Mouse (Mus musculus): ENCODE data around the gene Prr12. TPM values are rescaled to one million over a fixed set of nuclear protein-coding genes. Genes with fewer than 3 reads are reported as not detected.

The Prr12 gene
- polyA plus RNA-seq, 1 experiment from 2014 or later: 15.0 TPM

DNA sequence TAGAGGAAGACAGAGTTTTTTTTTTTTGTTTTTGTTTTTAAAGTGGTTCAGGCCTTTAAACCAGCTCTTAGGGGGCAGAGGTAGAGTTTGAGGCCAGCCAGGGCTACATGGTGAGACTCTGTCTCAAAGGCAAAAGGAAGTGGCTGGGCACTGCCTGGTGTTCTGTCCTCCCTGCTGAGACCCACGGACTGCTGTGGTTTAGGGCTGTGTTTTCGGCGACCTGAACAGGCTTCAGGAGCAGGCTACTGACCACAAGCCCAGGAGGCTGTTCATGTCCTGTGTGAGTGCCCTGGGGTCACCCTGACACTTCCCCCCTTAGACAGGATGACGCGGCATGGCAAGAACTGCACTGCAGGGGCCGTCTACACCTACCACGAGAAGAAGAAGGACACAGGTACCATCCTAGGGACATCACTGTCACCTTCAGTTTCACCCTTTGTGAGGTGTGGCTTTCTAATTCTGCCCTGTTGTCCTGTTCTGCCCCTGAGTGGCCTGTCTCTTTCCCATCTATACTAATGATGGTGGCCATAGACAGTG is 20.6 kb upstream of the Prr12 start:
- Histone ChIP-seq H3K36me3 (ENCODE audit: control insufficient read depth, insufficient read depth, low read length) (peaks cover 45% of the 10 kb centered on the region), H3K9me3 (ENCODE audit: control insufficient read depth, low read length) (no peaks in the 10 kb centered on the region), H3K4me3 (ENCODE audit: low read depth, low read length) (no peak overlapping the region), H3K27ac (ENCODE audit: low read depth) (no peak overlapping the region), H3K9ac (ENCODE audit: low read length) (no peak overlapping the region), H3K4me2 (ENCODE audit: low read length) (no peak overlapping the region), H3K27me3 (replicated peaks; ENCODE audit: control insufficient read depth, insufficient read depth, low read length) (no peaks in the 10 kb centered on the region), H3K4me1 (replicated peaks; ENCODE audit: control insufficient read depth, insufficient read depth, low read length) (no peaks in the 10 kb centered on the region)
- ATAC-seq (replicated peaks; ENCODE audit: low FRiP score, low TSS enrichment, low read depth): no peak
- WGBS: 83% methylated on average over 7 of the region's 7 CpGs
- DNase-seq (ENCODE audit: low spot score): no peak

DNA sequence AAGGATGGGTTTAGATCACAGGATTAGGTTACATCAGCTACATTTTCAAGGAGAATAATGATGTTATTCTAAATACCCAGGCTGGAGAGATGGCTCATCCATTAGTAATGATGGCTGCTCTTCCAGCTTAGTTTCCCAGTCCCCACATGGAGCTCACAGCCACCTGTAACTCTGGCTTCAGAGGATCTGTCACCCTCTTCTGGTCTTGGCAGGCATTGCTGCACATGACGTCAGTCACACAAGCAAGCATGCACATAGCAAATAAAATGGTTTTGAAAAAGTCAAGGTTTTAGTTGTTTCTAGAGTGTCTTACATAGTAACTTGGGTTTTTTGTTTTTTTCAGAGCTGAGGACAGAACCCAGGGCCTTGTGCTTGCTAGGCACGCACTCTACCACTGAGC is 19.5 kb upstream of the Prr12 start:
- DNase-seq (ENCODE audit: low spot score) (no peak), ATAC-seq (replicated peaks; ENCODE audit: low FRiP score, low TSS enrichment, low read depth) (no peak)
- Histone ChIP-seq H3K27me3 (replicated peaks; ENCODE audit: control insufficient read depth, insufficient read depth, low read length) (no peaks in the 10 kb centered on the region), H3K9ac (ENCODE audit: low read length) (no peak overlapping the region), H3K4me3 (ENCODE audit: low read depth, low read length) (no peak overlapping the region), H3K36me3 (ENCODE audit: control insufficient read depth, insufficient read depth, low read length) (peaks cover 38% of the 10 kb centered on the region), H3K4me2 (ENCODE audit: low read length) (no peak overlapping the region), H3K4me1 (replicated peaks; ENCODE audit: control insufficient read depth, insufficient read depth, low read length) (no peaks in the 10 kb centered on the region), H3K9me3 (ENCODE audit: control insufficient read depth, low read length) (no peaks in the 10 kb centered on the region), H3K27ac (ENCODE audit: low read depth) (no peak overlapping the region)
- WGBS: 88% methylated on average over 2 of the region's 2 CpGs

DNA sequence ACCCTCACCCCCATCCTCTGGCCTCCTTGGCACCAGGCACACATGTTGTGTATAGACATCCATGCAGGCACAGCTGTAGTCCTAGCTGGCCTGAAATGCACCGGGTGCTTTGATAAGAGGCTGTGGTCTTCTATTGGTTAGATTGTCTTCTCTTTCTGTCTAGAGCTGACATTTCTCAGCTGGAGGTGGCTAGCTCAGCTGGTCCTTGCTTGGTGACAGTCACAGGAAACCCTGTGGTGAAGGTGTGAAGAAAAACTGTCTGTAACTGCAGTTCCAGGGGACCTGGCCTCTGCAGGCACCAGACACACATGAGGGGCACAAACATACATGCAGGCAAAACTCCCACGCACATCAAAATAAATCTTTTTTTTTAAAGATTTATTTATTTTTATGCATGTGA is 17.0 kb upstream of the Prr12 start:
- no peak for ATAC-seq (replicated peaks; ENCODE audit: low FRiP score, low TSS enrichment, low read depth)
- 89% methylated on average over 2 of the region's 2 CpGs for WGBS

DNA sequence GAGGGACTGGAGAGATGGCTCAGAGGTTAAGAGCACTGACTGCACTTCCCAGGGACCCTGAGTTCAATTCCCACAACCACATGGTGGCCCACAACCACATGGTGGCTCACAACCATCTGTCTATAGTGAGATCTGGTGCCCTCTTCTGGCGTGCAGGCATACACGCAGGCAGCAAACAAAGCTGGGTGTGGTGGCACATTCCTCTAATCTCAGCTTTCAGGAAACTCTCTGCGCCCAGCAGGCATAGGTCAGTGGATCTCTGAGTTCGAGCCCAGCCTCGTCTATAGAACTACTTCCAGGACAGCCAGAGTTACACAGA is 15.3 kb upstream of the Prr12 start:
- WGBS: 35% methylated on average over 5 of the region's 5 CpGs
- Histone ChIP-seq H3K9ac (ENCODE audit: low read length) (no peak overlapping the region), H3K36me3 (ENCODE audit: control insufficient read depth, insufficient read depth, low read length) (no peaks in the 10 kb centered on the region), H3K27ac (ENCODE audit: low read depth) (no peak overlapping the region), H3K27me3 (replicated peaks; ENCODE audit: control insufficient read depth, insufficient read depth, low read length) (no peaks in the 10 kb centered on the region), H3K4me1 (replicated peaks; ENCODE audit: control insufficient read depth, insufficient read depth, low read length) (peaks cover 7% of the 10 kb centered on the region; the same call in 1 of the 2 replicates), H3K4me3 (ENCODE audit: low read depth, low read length) (no peak overlapping the region), H3K4me2 (ENCODE audit: low read length) (no peak overlapping the region), H3K9me3 (ENCODE audit: control insufficient read depth, low read length) (no peaks in the 10 kb centered on the region)
- ATAC-seq (replicated peaks; ENCODE audit: low FRiP score, low TSS enrichment, low read depth) (0 out of 2 replicates have a peak, but pooled peaks have one; percentile 37), DNase-seq (ENCODE audit: low spot score) (peak; percentile 69)

More for the DNA sequence above, 17.0 kb upstream of the Prr12 start:
- Histone ChIP-seq H3K27me3 (replicated peaks; ENCODE audit: control insufficient read depth, insufficient read depth, low read length) (no peaks in the 10 kb centered on the region), H3K4me3 (ENCODE audit: low read depth, low read length) (no peak overlapping the region), H3K4me2 (ENCODE audit: low read length) (no peak overlapping the region), H3K9me3 (ENCODE audit: control insufficient read depth, low read length) (no peaks in the 10 kb centered on the region), H3K27ac (ENCODE audit: low read depth) (no peak overlapping the region), H3K36me3 (ENCODE audit: control insufficient read depth, insufficient read depth, low read length) (peaks cover 13% of the 10 kb centered on the region), H3K9ac (ENCODE audit: low read length) (no peak overlapping the region), H3K4me1 (replicated peaks; ENCODE audit: control insufficient read depth, insufficient read depth, low read length) (no peaks in the 10 kb centered on the region)
- DNase-seq (ENCODE audit: low spot score): no peak

DNA sequence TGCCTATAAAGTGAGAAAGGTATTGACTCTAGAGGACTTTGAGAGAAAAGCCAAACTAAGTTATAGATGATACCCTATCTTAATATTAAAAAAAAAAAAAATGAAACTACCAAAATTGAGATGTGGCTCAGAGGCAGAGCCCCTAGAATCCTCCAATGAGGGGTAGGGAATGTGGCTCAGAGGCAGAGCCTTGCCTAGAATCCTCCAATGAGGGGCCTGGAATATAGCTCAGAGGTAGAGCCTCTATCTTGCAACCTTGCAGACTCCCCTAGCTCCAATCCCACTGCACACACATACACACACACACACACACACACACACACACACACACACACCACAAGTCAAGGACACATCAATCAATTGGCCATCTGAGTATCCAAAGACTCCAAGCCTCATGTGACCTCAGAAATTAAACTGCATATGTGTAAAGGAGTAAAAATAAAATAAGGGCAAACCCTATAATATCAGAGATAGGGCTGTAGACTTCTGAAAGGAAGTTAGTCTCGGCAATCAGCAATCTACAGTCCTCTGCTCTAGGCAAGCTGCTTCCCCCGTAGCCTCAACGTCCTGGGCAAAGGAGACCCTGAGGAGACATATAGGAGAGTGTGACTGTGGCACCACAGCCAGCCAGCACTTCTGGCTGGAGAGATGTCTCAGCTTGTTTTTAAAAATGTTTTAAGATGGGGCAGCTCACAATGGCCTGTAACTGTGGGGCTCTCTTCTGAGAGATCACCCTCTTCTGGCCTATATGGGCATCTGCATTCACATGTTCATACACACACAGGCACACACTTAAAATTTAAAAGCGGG is 14.7 kb upstream of the Prr12 start:
- H3K36me3 ChIP-seq (ENCODE audit: control insufficient read depth, insufficient read depth, low read length): no peaks in the 10 kb centered on the region
- no peak for ATAC-seq (replicated peaks; ENCODE audit: low FRiP score, low TSS enrichment, low read depth)
- H3K27ac ChIP-seq (ENCODE audit: low read depth): no peak overlapping the region
- no peaks in the 10 kb centered on the region for H3K9me3 ChIP-seq (ENCODE audit: control insufficient read depth, low read length)
- peaks cover 7% of the 10 kb centered on the region; the same call in 1 of the 2 replicates for H3K4me1 ChIP-seq (replicated peaks; ENCODE audit: control insufficient read depth, insufficient read depth, low read length)
- no peak overlapping the region for H3K4me2 ChIP-seq (ENCODE audit: low read length)
- no peak for DNase-seq (ENCODE audit: low spot score)
- 83% methylated on average over 4 of the region's 4 CpGs for WGBS
- no peaks in the 10 kb centered on the region for H3K27me3 ChIP-seq (replicated peaks; ENCODE audit: control insufficient read depth, insufficient read depth, low read length)
- H3K9ac ChIP-seq (ENCODE audit: low read length): no peak overlapping the region
- no peak overlapping the region for H3K4me3 ChIP-seq (ENCODE audit: low read depth, low read length)

DNA sequence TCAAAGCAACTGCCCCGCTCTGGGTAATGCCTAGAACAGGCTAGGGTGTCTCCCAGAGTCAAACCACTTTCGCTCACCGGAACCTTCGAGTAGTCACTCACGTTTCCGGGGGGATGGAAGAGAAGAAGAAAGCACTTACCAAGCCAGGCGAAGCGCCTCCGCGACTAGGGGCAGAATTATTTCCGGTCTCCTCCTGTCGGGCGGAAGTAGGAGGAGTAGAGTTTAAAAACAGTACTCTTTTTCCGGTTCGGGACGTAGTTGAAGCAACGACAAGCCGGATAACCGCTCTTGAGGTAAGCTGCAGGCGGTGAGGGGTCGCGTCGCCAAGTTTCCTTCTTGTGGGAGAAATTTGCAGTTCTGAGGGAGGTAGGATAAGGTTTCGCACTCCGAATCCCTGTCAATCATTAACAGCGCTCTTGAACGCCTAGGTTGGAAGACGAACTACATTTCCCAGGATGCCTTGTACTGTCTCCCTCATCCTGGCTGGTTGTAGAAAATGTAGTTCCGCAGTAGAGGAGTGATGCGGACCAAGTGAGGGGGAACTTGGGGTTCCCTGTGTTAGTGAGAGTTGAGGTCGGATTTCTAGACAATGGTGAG is 9.7 kb upstream of the Prr12 start, which contains the start of the genes Nosip and Prrg2:
Gene Nosip (plus strand): TSS at position 191 of the 597 bp plus-strand sequence.
Gene Prrg2 (minus strand): TSS at position 439 of the 597 bp plus-strand sequence.
- DNase-seq (ENCODE audit: low spot score): peak; percentile 98
- peak; percentile 87 for ATAC-seq (replicated peaks; ENCODE audit: low FRiP score, low TSS enrichment, low read depth)

DNA sequence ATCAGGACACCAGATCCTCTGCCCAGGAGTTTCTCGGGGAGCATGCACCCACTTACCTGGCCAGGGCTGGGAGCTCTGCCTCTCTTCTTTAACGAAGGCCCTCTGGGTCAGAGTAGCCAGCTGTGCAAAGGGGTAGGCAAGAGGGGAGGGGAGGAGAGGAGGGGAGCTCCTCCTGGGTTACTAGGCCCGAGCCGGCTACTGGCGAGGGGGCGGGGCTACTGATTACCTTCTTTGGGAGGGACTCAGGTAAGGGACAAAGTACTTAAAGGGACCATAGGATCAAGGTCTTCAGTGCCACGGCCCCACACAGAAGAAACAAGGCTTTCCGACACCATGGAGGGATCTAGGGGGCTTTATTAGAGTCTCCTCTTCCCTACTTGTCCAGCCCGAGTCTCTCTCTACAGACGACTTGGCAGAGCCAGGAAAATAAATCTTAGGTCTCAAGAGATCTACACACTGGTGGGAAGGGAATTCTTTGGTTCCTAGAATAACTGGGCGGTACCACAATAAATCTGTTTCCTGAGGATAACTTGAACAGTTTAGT is 8.9 kb upstream of the Prr12 start:
- H3K4me1 ChIP-seq (replicated peaks; ENCODE audit: control insufficient read depth, insufficient read depth, low read length): peaks cover 25% of the 10 kb centered on the region
- DNase-seq (ENCODE audit: low spot score) (peak; percentile 74), ATAC-seq (replicated peaks; ENCODE audit: low FRiP score, low TSS enrichment, low read depth) (peak; percentile 33; the same call in 1 of the 2 replicates)
- peak overlapping the region; percentile 37 for H3K9ac ChIP-seq (ENCODE audit: low read length)
- peak overlapping the region; percentile 82 for H3K4me3 ChIP-seq (ENCODE audit: low read depth, low read length)
- H3K9me3 ChIP-seq (ENCODE audit: control insufficient read depth, low read length): no peaks in the 10 kb centered on the region
- H3K27me3 ChIP-seq (replicated peaks; ENCODE audit: control insufficient read depth, insufficient read depth, low read length): no peaks in the 10 kb centered on the region
- WGBS: 15% methylated on average over 11 of the region's 11 CpGs
- no peaks in the 10 kb centered on the region for H3K36me3 ChIP-seq (ENCODE audit: control insufficient read depth, insufficient read depth, low read length)
- peak overlapping the region; percentile 86 for H3K27ac ChIP-seq (ENCODE audit: low read depth)
- H3K4me2 ChIP-seq (ENCODE audit: low read length): peak overlapping the region; percentile 48

More for the DNA sequence above, 9.7 kb upstream of the Prr12 start, which contains the start of the genes Nosip and Prrg2:
- under 1% methylated on average over 31 of the region's 31 CpGs for WGBS
- peaks cover 25% of the 10 kb centered on the region for H3K4me1 ChIP-seq (replicated peaks; ENCODE audit: control insufficient read depth, insufficient read depth, low read length)
- H3K9ac ChIP-seq (ENCODE audit: low read length): peak within 1 kb of the TSS; percentile 70
- H3K27ac ChIP-seq (ENCODE audit: low read depth): peak within 1 kb of the TSS; percentile 86
- H3K27me3 ChIP-seq (replicated peaks; ENCODE audit: control insufficient read depth, insufficient read depth, low read length): no peaks in the 10 kb centered on the region
- no peaks in the 10 kb centered on the region for H3K9me3 ChIP-seq (ENCODE audit: control insufficient read depth, low read length)
- peak within 1 kb of the TSS; percentile 82 for H3K4me3 ChIP-seq (ENCODE audit: low read depth, low read length)
- no peaks in the 10 kb centered on the region for H3K36me3 ChIP-seq (ENCODE audit: control insufficient read depth, insufficient read depth, low read length)
- peak within 1 kb of the TSS; percentile 48 for H3K4me2 ChIP-seq (ENCODE audit: low read length)

DNA sequence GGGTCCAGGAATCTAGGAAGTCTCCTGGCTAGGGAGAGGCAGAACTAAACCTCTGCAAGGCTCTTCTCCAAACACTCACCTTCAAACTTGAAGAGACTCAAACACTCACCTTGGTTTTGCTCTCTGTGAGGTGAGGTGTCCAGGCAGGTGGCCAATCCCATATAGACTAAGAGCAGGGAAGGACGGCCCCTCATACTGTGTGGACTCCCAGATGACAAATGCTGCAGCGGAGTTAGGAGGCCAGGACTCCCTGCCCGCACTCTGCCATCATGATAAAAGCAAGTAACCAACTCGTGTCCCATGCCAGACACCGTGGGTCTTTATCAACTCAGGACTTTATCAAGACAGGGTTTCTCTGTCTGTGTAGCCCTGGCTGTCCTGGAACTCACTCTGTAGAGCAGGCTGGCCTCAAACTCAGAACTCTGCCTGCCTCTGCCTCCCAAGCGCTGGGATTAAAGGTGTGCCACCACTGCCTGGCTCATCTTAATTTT is 8.0 kb upstream of the Prr12 start:
- Histone ChIP-seq H3K4me3 (ENCODE audit: low read depth, low read length) (no peak overlapping the region), H3K27me3 (replicated peaks; ENCODE audit: control insufficient read depth, insufficient read depth, low read length) (no peaks in the 10 kb centered on the region), H3K36me3 (ENCODE audit: control insufficient read depth, insufficient read depth, low read length) (no peaks in the 10 kb centered on the region), H3K9ac (ENCODE audit: low read length) (no peak overlapping the region), H3K27ac (ENCODE audit: low read depth) (no peak overlapping the region), H3K4me1 (replicated peaks; ENCODE audit: control insufficient read depth, insufficient read depth, low read length) (peaks cover 25% of the 10 kb centered on the region), H3K9me3 (ENCODE audit: control insufficient read depth, low read length) (no peaks in the 10 kb centered on the region), H3K4me2 (ENCODE audit: low read length) (peak overlapping the region; percentile 48; the same call in 1 of the 2 replicates)
- no peak for DNase-seq (ENCODE audit: low spot score)
- 87% methylated on average over 6 of the region's 6 CpGs for WGBS
- ATAC-seq (replicated peaks; ENCODE audit: low FRiP score, low TSS enrichment, low read depth): no peak

Data from intestine, embryonic 14.5 days (tissue).